Mouse (Mus musculus) hindbrain, embryonic 14.5 days (tissue): ENCODE measurements around the gene Smyd3. TPM values are rescaled to one million over a fixed set of nuclear protein-coding genes. Genes with fewer than 3 reads are reported as not detected.

Experiments
- ATAC-seq: fragments of 200-750 bp; cut with Nextera tagmentation; 2 replicates; pipeline ENCODE4 v1.8.0; 2017; ENCODE audit warnings: moderate number of reproducible peaks, mild to moderate bottlenecking, moderate TSS enrichment, moderate library complexity; ENCODE audit not compliant: low FRiP score
- DNase-seq: peaks from one replicate; pipeline ENCODE4 v3.0.0-alpha.2; 2015; ENCODE audit warnings: low spot score
- H3K27ac ChIP-seq: fragments of 300-500 bp; sonication (generic); 2 replicates; pipeline ENCODE4 v1.5.1; 2014; ENCODE audit warnings: mild to moderate bottlenecking, moderate library complexity
- H3K27me3 ChIP-seq: fragments of 300-500 bp; sonication (generic); 2 replicates; pipeline ENCODE4 v1.6.1; 2014; ENCODE audit warnings: mild to moderate bottlenecking, low read length, mixed read lengths; ENCODE audit not compliant: control insufficient read depth, insufficient read depth
- H3K36me3 ChIP-seq: fragments of 300-500 bp; sonication (generic); replicated peaks from 2 replicates; pipeline ENCODE4 v1.6.1; 2014; ENCODE audit not compliant: control insufficient read depth, insufficient read depth
- H3K4me1 ChIP-seq: fragments of 300-500 bp; sonication (generic); replicated peaks from 2 replicates; pipeline ENCODE4 v1.6.1; 2014; ENCODE audit warnings: antibody characterized with exemption, low read length, mixed read lengths; ENCODE audit not compliant: control insufficient read depth, insufficient read depth
- H3K4me2 ChIP-seq: fragments of 300-500 bp; sonication (generic); replicated peaks from 2 replicates; pipeline ENCODE4 v1.6.1; 2014; ENCODE audit warnings: mild to moderate bottlenecking, moderate library complexity
- H3K4me3 ChIP-seq: fragments of 300-500 bp; sonication (generic); replicated peaks from 2 replicates; pipeline ENCODE4 v1.5.1; 2014; ENCODE audit warnings: mild to moderate bottlenecking, low read length
- H3K9ac ChIP-seq: fragments of 300-500 bp; sonication (generic); 2 replicates; pipeline ENCODE4 v1.6.1; 2014
- H3K9me3 ChIP-seq: fragments of 300-500 bp; sonication (generic); 2 replicates; pipeline ENCODE4 v1.6.1; 2016; ENCODE audit warnings: low read length; ENCODE audit not compliant: control insufficient read depth
- WGBS: fragments of 180-500 bp; shearing (Covaris S2); extraction: QIAGEN DNeasy Blood & Tissue Kit; methylation state at CpG from one replicate; pipeline ENCODE4 v1.1.7; 2014; 5-methylcytosine and 5-hydroxymethylcytosine counted together
- polyA plus RNA-seq: library from polyadenylated mRNA; unstranded; fragments of >200 nt; fragmentation: Nextera tagmentation; extraction: Ambion mirVana; gene quantifications from 2 replicates; pipeline ENCODE4 v1.2.1, GENCODE M21; 2014

The Smyd3 gene
- polyA plus RNA-seq, 1 experiment from 2014 or later: 25.4 TPM

GRCm38 (mm10) chr1:179473920-179474643, 43.8 kb downstream of the Smyd3 start:
- no peaks in the 10 kb centered on the region for H3K27me3 ChIP-seq
- H3K9ac ChIP-seq: no peak overlapping the region
- no peak for DNase-seq
- no peak overlapping the region for H3K27ac ChIP-seq
- no peaks in the 10 kb centered on the region for H3K4me1 ChIP-seq
- no peak overlapping the region for H3K4me2 ChIP-seq
- no peak overlapping the region for H3K4me3 ChIP-seq
- WGBS: 69% methylated on average over 17 of the region's 17 CpGs
- H3K36me3 ChIP-seq: no peaks in the 10 kb centered on the region
- ATAC-seq: no peak
- 0 out of 2 replicates have a peak, but pooled peaks cover 10% of the 10 kb centered on the region for H3K9me3 ChIP-seq

GRCm38 (mm10) chr1:179467970-179468369, 49.9 kb downstream of the Smyd3 start:
- no peak overlapping the region for H3K27ac ChIP-seq
- H3K27me3 ChIP-seq: no peaks in the 10 kb centered on the region
- WGBS: 91% methylated on average over 8 of the region's 8 CpGs
- no peaks in the 10 kb centered on the region for H3K4me1 ChIP-seq
- no peak overlapping the region for H3K4me2 ChIP-seq
- no peak overlapping the region for H3K4me3 ChIP-seq
- no peak overlapping the region for H3K9ac ChIP-seq
- DNase-seq (no peak), ATAC-seq (no peak)
- 0 out of 2 replicates have a peak, but pooled peaks cover 10% of the 10 kb centered on the region for H3K9me3 ChIP-seq
- no peaks in the 10 kb centered on the region for H3K36me3 ChIP-seq

GRCm38 (mm10) chr1:179462376-179462775, 55.5 kb downstream of the Smyd3 start:
- H3K4me1 ChIP-seq: peaks cover 8% of the 10 kb centered on the region; the same call in 1 of the 2 replicates
- no peaks in the 10 kb centered on the region for H3K27me3 ChIP-seq
- ATAC-seq (no peak), DNase-seq (no peak)
- H3K27ac ChIP-seq: no peak overlapping the region
- no peaks in the 10 kb centered on the region for H3K9me3 ChIP-seq
- WGBS: 87% methylated on average over 5 of the region's 5 CpGs
- H3K4me3 ChIP-seq: no peak overlapping the region
- H3K9ac ChIP-seq: no peak overlapping the region
- H3K36me3 ChIP-seq: no peaks in the 10 kb centered on the region
- no peak overlapping the region for H3K4me2 ChIP-seq

DNA sequence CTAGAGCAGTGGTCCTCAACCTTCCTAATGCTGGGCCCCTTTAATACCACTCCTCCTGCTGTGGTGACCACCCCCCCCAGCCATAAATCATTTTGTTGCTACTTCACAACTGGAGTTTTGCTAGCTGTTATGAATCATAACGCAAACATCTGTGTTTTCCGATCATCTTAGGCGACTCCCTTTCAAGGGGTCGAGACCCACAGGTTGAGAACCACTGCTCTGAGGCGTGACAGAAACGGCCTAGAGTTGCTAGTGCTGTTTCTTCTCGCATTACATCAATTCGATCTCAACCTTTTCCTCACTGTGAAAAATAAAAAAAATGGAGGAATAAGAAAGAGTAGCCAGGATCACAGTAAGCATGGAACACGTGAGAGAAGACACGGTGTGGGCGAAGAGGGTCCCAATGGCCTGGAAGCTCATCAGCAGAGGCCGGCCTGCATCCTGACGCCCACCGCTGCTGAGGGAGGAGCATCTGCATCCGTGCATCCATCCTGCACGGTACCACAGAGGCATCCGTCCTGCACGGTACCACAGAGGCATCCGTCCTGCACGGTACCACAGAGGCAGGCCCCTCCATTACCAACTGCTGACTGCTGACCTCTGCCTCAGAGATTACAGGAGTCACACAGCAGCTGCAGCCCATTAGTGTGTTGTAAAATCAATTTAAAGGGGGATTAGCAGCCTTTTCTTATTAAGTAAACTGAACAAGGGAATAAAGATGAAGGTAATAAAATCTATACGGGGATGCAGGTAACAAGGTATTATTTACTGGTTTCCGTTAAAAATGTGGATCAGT, 56.6 kb downstream of the Smyd3 start:
- no peaks in the 10 kb centered on the region for H3K27me3 ChIP-seq
- DNase-seq: no peak

DNA sequence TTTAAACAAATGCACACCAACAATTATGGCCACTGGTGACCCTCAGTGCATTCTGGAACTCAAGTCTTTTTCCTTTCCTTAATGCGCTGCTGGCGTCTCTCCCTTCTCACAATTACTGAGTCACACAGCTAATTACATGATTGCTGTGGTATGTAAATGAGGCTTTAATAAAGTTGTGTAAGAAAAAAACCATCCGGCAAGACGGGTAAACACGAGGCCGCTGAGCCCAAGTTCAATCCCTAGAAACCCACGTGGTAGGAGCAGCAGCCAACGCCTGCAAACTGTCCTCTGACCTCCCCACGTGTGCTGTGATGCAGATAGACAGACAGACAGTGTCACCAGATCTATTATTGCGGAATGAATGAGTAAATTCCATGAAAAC, 58.9 kb downstream of the Smyd3 start:
- DNase-seq (no peak), ATAC-seq (peak; percentile 57; the same call in 1 of the 2 replicates)
- no peak overlapping the region for H3K4me3 ChIP-seq
- H3K27me3 ChIP-seq: no peaks in the 10 kb centered on the region
- no peaks in the 10 kb centered on the region for H3K9me3 ChIP-seq
- no peak overlapping the region for H3K9ac ChIP-seq
- H3K4me2 ChIP-seq: no peak overlapping the region
- H3K27ac ChIP-seq: no peak overlapping the region
- 49% methylated on average over 10 of the region's 10 CpGs for WGBS
- no peaks in the 10 kb centered on the region for H3K36me3 ChIP-seq
- H3K4me1 ChIP-seq: peaks cover 8% of the 10 kb centered on the region; the same call in 1 of the 2 replicates

More for the DNA sequence above, 56.6 kb downstream of the Smyd3 start:
- Histone ChIP-seq H3K27ac (no peak overlapping the region), H3K4me2 (no peak overlapping the region), H3K4me3 (no peak overlapping the region), H3K9me3 (no peaks in the 10 kb centered on the region), H3K9ac (no peak overlapping the region), H3K4me1 (peaks cover 8% of the 10 kb centered on the region; the same call in 1 of the 2 replicates), H3K36me3 (no peaks in the 10 kb centered on the region)
- 69% methylated on average over 22 of the region's 22 CpGs for WGBS
- ATAC-seq: no peak

GRCm38 (mm10) chr1:179458236-179458986, 59.4 kb downstream of the Smyd3 start:
- no peak overlapping the region for H3K4me2 ChIP-seq
- 54% methylated on average over 9 of the region's 9 CpGs for WGBS
- H3K9me3 ChIP-seq: no peaks in the 10 kb centered on the region
- no peak for DNase-seq
- no peaks in the 10 kb centered on the region for H3K36me3 ChIP-seq
- ATAC-seq: peak; percentile 31; the same call in 1 of the 2 replicates
- peaks cover 8% of the 10 kb centered on the region; the same call in 1 of the 2 replicates for H3K4me1 ChIP-seq
- H3K27me3 ChIP-seq: no peaks in the 10 kb centered on the region
- H3K27ac ChIP-seq: no peak overlapping the region
- H3K4me3 ChIP-seq: no peak overlapping the region
- no peak overlapping the region for H3K9ac ChIP-seq

- Histone ChIP-seq H3K4me3 (no peak overlapping the region), H3K27ac (no peak overlapping the region), H3K9me3 (no peaks in the 10 kb centered on the region), H3K9ac (no peak overlapping the region), H3K36me3 (no peaks in the 10 kb centered on the region), H3K4me1 (peaks cover 8% of the 10 kb centered on the region; the same call in 1 of the 2 replicates), H3K27me3 (no peaks in the 10 kb centered on the region), H3K4me2 (no peak overlapping the region)
- DNase-seq: no peak
- 80% methylated on average over 6 of the region's 6 CpGs for WGBS
- ATAC-seq: no peak
Measured at GRCm38 (mm10) chr1:179454600-179454999, 63.2 kb downstream of the Smyd3 start.

DNA sequence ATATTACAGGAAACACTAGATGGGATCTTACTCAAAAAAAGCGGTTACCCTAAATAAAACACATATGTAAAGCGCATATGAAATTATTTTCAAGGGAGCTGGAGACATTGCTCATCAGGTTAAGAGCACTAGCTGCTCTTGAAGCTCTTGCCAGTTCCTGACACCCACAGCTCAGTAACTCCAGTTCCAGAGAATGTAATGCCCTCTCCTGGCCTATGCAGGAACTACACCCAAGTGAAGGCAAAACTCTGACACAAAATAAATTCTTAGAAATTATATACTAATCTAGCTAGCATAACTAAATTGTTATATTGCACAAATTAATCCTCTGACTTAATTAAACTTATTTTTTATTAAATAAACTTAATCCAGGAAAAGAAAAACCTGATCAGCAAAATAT, 66.6 kb downstream of the Smyd3 start:
- DNase-seq (no peak), ATAC-seq (no peak)
- Histone ChIP-seq H3K27me3 (no peaks in the 10 kb centered on the region), H3K9ac (no peak overlapping the region), H3K4me2 (no peak overlapping the region), H3K9me3 (no peaks in the 10 kb centered on the region), H3K4me3 (no peak overlapping the region), H3K27ac (no peak overlapping the region), H3K36me3 (no peaks in the 10 kb centered on the region), H3K4me1 (peaks cover 7% of the 10 kb centered on the region)
- WGBS: 97% methylated on average over 2 of the region's 2 CpGs

GRCm38 (mm10) chr1:179446845-179447212, 71.0 kb downstream of the Smyd3 start:
- no peaks in the 10 kb centered on the region for H3K27me3 ChIP-seq
- ATAC-seq: peak; percentile 44; the same call in 1 of the 2 replicates
- H3K9me3 ChIP-seq: no peaks in the 10 kb centered on the region
- no peaks in the 10 kb centered on the region for H3K36me3 ChIP-seq
- WGBS: 22% methylated on average over 2 of the region's 2 CpGs
- H3K4me2 ChIP-seq: no peak overlapping the region
- H3K4me1 ChIP-seq: peaks cover 11% of the 10 kb centered on the region
- DNase-seq: no peak
- peak overlapping the region; percentile 58; the same call in 1 of the 2 replicates for H3K27ac ChIP-seq
- H3K9ac ChIP-seq: no peak overlapping the region
- no peak overlapping the region for H3K4me3 ChIP-seq
